Mouse (Mus musculus) adrenal gland, postnatal 25 days (tissue): ENCODE measurements around the gene Supt20. TPM values are rescaled to one million over a fixed set of nuclear protein-coding genes. Genes with fewer than 3 reads are reported as not detected.

Experiments used
- DNase-seq: peaks from one replicate; pipeline ENCODE4 v3.0.0; 2021; ENCODE audit warnings: mixed read lengths
- long read RNA-seq: library from polyadenylated mRNA; stranded (forward); transcript quantifications from one replicate; pipeline ENCODE4 v2.0.0, GENCODE M21; 2021
- total RNA-seq: library from RNA; stranded (reverse); gene quantifications from 2 replicates; pipeline ENCODE4 v1.2.3, GENCODE M21; 2021

The Supt20 gene
- 54.4 and 68.9 TPM in 2 replicates for total RNA-seq
- long read RNA-seq, partial matches to known transcripts, result 4 of 27 reads
- long read RNA-seq, other reads (novel, unspliced or antisense), result 20 of 27 reads

GRCm38 (mm10) chr3:54692202-54693055 is at the start of gene Supt20:
Supt20 (plus strand) TSS chr3:54692807.
- DNase-seq, result peak; percentile 92

GRCm38 (mm10) chr3:54642851-54643250 is 49.8 kb upstream of the Supt20 start:
- DNase-seq, result no peak

GRCm38 (mm10) chr3:54647583-54647982 is 45.0 kb upstream of the Supt20 start:
- DNase-seq, result no peak

- DNase-seq, result no peak
These were observed 41.0 kb upstream of the Supt20 start for GRCm38 (mm10) chr3:54651576-54651975.

GRCm38 (mm10) chr3:54654169-54654568 is 38.4 kb upstream of the Supt20 start:
- DNase-seq, result no peak

GRCm38 (mm10) chr3:54657090-54657489 is 35.5 kb upstream of the Supt20 start:
- no peak for DNase-seq

GRCm38 (mm10) chr3:54657888-54658626 is 34.5 kb upstream of the Supt20 start:
- no peak for DNase-seq

GRCm38 (mm10) chr3:54659736-54660135 is 32.9 kb upstream of the Supt20 start:
- no peak for DNase-seq

GRCm38 (mm10) chr3:54662411-54662810 is 30.2 kb upstream of the Supt20 start:
- peak; percentile 24 for DNase-seq

- no peak for DNase-seq
These were observed 24.5 kb upstream of the Supt20 start for GRCm38 (mm10) chr3:54668141-54668540.

GRCm38 (mm10) chr3:54668722-54669121 is 23.9 kb upstream of the Supt20 start:
- DNase-seq, result no peak

GRCm38 (mm10) chr3:54669559-54669958 is 23.0 kb upstream of the Supt20 start:
- DNase-seq, result no peak

- DNase-seq, result no peak
These were observed 20.5 kb upstream of the Supt20 start for GRCm38 (mm10) chr3:54672111-54672510.

GRCm38 (mm10) chr3:54672557-54673529 is 19.8 kb upstream of the Supt20 start:
- no peak for DNase-seq

- DNase-seq, result no peak
These were observed 15.8 kb upstream of the Supt20 start for GRCm38 (mm10) chr3:54676818-54677217.

- no peak for DNase-seq
These were observed 11.1 kb upstream of the Supt20 start for GRCm38 (mm10) chr3:54681310-54682204.

- no peak for DNase-seq
These were observed 7.4 kb upstream of the Supt20 start for GRCm38 (mm10) chr3:54685202-54685601.

GRCm38 (mm10) chr3:54687245-54687644 is 5.4 kb upstream of the Supt20 start:
- no peak for DNase-seq

- no peak for DNase-seq
These were observed 3.5 kb upstream of the Supt20 start for GRCm38 (mm10) chr3:54689091-54689490.

- no peak for DNase-seq
These were observed 429 bp downstream of the Supt20 start for GRCm38 (mm10) chr3:54693056-54693415.

- no peak for DNase-seq
These were observed 7.2 kb downstream of the Supt20 start for GRCm38 (mm10) chr3:54699759-54700301.
